Mouse (Mus musculus): ENCODE results near the gene Actl7b.

Actl7b gene

GRCm38 (mm10) chr4:56713155-56713554 lies 28.1 kb downstream of the Actl7b start:
- DNase-seq (ENCODE audit: low read depth, low spot score), result no peak

DNA sequence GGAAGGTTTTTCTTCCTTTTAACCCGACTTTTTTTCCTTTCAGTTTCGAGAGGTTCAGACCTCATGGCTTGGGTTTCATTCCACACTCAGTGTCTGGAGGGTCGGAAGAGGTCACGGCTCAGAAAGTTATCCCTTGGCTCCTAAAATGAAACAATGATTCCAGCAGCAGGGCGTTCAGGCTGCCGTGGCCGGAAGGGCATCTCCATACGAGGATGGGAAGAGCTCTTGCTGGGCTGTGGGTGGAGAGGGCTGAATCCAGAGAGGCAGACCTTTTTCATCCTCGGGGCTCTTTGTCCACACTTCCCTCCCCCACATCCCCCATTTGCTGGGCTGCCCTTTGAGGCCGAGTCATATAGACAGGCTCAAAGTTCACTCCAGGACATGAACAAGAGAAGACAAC lies 39.0 kb downstream of the Actl7b start:
- no peak for DNase-seq (ENCODE audit: low read depth, low spot score)

DNA sequence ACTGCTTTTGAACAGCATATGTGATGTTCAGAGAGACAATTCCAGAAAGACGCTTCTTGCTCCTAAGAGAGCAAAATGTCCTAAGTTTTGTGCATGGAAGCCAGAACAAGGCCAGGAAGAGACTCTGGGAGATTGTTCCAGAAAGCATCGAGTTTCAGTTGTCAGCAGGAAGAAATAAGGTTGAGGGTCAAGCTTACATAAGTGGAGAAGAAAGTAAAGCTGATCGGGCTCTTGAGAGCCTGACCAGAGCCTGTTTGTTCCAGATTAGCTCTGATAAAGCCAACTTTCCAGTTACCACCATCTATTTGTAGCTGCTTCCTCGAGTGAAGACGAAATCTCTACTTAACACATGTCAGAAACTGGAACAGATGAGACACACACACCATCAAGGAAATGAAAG lies 42.6 kb downstream of the Actl7b start:
- no peak for DNase-seq (ENCODE audit: low read depth, low spot score)

DNA sequence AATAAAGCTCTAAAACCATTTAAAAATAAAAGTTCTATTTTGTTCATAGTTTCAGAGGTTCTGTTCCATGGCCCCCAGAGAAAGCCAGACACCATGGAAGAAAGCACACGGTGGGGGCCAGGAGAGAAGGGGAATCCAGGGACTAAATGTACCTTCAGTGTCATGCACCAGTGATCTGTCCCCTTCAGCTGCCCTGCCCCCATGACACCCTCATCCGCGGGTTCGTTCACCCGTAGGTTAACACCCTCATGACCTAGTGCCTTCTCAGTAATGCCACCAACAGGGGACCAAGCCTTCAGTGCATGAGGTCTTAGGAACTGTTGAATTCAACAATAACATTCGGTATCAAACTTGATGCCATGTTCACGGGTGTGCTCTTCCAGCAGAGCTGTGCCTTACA lies 44.8 kb downstream of the Actl7b start:
- DNase-seq (ENCODE audit: low read depth, low spot score), result no peak

All from mesoderm, embryonic 11.5 days (tissue).